Mouse (Mus musculus) lung, adult 2 months (tissue): Measurements from ENCODE around the gene Rab8b.

Experiments used
- CTCF ChIP-seq: fragments of 200-500 bp; IDR thresholded peaks from 2 replicates; pipeline ENCODE4 v1.5.1; 2011; ENCODE audit warnings: mild to moderate bottlenecking, low read length, control low read depth; ENCODE audit not compliant: insufficient read depth
- POLR2A ChIP-seq: fragments of 200-500 bp; IDR thresholded peaks from 2 replicates; pipeline ENCODE4 v1.6.1; 2011; ENCODE audit warnings: low read depth, mild to moderate bottlenecking, control low read depth, low read length, borderline replicate concordance; ENCODE audit errors: extremely low read depth

- TF ChIP-seq CTCF (no peak), POLR2A (no peak)
Measured at GRCm38 (mm10) chr9:66912304-66912703, 7.2 kb downstream of the Rab8b start.
